Mouse (Mus musculus) liver, embryonic 14.5 days (tissue): ENCODE results near the gene Gal3st4. TPM values are rescaled to one million over a fixed set of nuclear protein-coding genes. Genes with fewer than 3 reads are reported as not detected.
A peak's percentile ranks its signal among the peaks of the same experiment; 100 is the strongest.

ENCODE experiments used
- ATAC-seq: fragments of 200-750 bp; cut with Nextera tagmentation; 2 replicates; pipeline ENCODE4 v1.8.0; 2017; ENCODE audit warnings: moderate number of reproducible peaks, mild to moderate bottlenecking, moderate library complexity; ENCODE audit not compliant: insufficient read depth
- DNase-seq, 3 experiments: peaks; one replicate each; pipeline ENCODE4 v3.0.0-alpha.2; 2012 to 2013; ENCODE audit warnings: low read depth in 3 of 3, low spot score in 3 of 3
- H3K27ac ChIP-seq: fragments of 300-500 bp; sonication (generic); 2 replicates; pipeline ENCODE4 v1.5.1; 2014; ENCODE audit warnings: moderate library complexity, mild to moderate bottlenecking, control low read depth, inconsistent platforms
- H3K27me3 ChIP-seq: fragments of 300-500 bp; sonication (generic); 2 replicates; pipeline ENCODE4 v1.6.1; 2014; ENCODE audit warnings: mild to moderate bottlenecking, low read length, moderate library complexity; ENCODE audit not compliant: control insufficient read depth, insufficient read depth
- H3K36me3 ChIP-seq: fragments of 300-500 bp; sonication (generic); replicated peaks from 2 replicates; pipeline ENCODE4 v1.6.1; 2014; ENCODE audit warnings: low read depth; ENCODE audit not compliant: control insufficient read depth, insufficient read depth
- H3K4me1 ChIP-seq, 2 experiments: fragments of 200-500 bp in 1 of 2; fragments of 300-500 bp in 1 of 2; sonication (generic) in 1 of 2; replicated peaks; 2 replicates each; pipeline ENCODE4 v1.6.1; 2012 to 2014; ENCODE audit warnings: antibody characterized with exemption in 1 of 2, inconsistent platforms in 1 of 2, low read length in 1 of 2; ENCODE audit not compliant: control insufficient read depth in 2 of 2, insufficient read depth in 2 of 2
- H3K4me2 ChIP-seq: fragments of 300-500 bp; sonication (generic); 2 replicates; pipeline ENCODE4 v1.6.1; 2014; ENCODE audit warnings: low read depth, mild to moderate bottlenecking, control low read depth, moderate library complexity
- H3K4me3 ChIP-seq, 2 experiments: fragments of 200-500 bp in 1 of 2; fragments of 300-500 bp in 1 of 2; sonication (generic) in 1 of 2; 2 replicates each; pipeline ENCODE4 v1.5.1; 2012 to 2014; ENCODE audit warnings: low read depth in 2 of 2, low read length in 2 of 2, mild to moderate bottlenecking in 2 of 2, control low read depth in 1 of 2, inconsistent platforms in 1 of 2, moderate library complexity in 1 of 2; ENCODE audit not compliant: insufficient read depth in 1 of 2
- H3K9ac ChIP-seq: fragments of 300-500 bp; sonication (generic); replicated peaks from 2 replicates; pipeline ENCODE4 v1.6.1; 2014; ENCODE audit warnings: mild to moderate bottlenecking, control low read depth, moderate library complexity
- H3K9me3 ChIP-seq: fragments of 300-500 bp; sonication (generic); 2 replicates; pipeline ENCODE4 v1.6.1; 2016; ENCODE audit warnings: low read length, mixed read lengths; ENCODE audit not compliant: control insufficient read depth
- CTCF ChIP-seq: IDR thresholded peaks from 2 replicates; pipeline ENCODE4 v1.5.1; 2016; ENCODE audit warnings: antibody characterized with exemption, low read depth, control low read depth
- EP300 ChIP-seq: IDR thresholded peaks from 2 replicates; pipeline ENCODE4 v1.6.1; 2016; ENCODE audit warnings: antibody characterized with exemption, low read depth
- WGBS: fragments of 180-500 bp; shearing (Covaris S2); extraction: QIAGEN DNeasy Blood & Tissue Kit; methylation state at CpG from one replicate; pipeline ENCODE4 v1.1.7; 2014; ENCODE audit not compliant: insufficient replicate concordance; 5-methylcytosine and 5-hydroxymethylcytosine counted together
- polyA plus RNA-seq, 2 experiments: library from polyadenylated mRNA; depleted of rRNA in 1 of 2; stranded (reverse) in 1 of 2; unstranded in 1 of 2; fragments of >200 nt; fragmentation: Nextera tagmentation in 1 of 2; extraction: Ambion mirVana in 1 of 2; gene quantifications; 2 replicates each; pipeline versions ENCODE4 v1.2.1 to v1.2.3; 2012 to 2014

Gene Gal3st4
- polyA plus RNA-seq, 2 experiments: 0.01 to 0.14 TPM

DNA sequence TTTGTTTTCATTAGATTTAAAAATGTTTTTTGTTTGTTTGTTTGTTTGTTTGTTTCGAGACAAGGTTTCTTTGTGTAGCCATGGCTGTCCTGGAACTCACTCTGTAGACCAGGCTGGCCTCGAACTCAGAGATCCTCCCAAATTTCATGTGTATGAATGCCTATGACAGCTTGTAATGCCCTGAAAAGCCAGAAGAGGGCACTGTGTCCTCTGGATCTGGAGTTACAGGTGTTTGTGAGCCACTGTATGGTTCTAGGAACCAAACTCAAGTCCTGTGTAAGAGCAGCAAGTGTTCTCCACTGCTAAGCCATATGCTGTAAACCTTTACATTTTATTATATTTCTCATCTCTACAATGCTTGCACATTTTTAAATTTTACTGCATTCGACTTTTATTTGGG is 15.2 kb upstream of the Gal3st4 start:
- TF ChIP-seq CTCF (peak; percentile 64), EP300 (no peak)
- Histone ChIP-seq H3K4me3 (no peak overlapping the region), H3K27ac (no peak overlapping the region), H3K4me1 (no peaks in the 10 kb centered on the region), H3K9me3 (no peaks in the 10 kb centered on the region), H3K9ac (no peak overlapping the region), H3K27me3 (no peaks in the 10 kb centered on the region), H3K36me3 (no peaks in the 10 kb centered on the region), H3K4me2 (no peak overlapping the region)
- WGBS: 53% methylated on average over 3 of the region's 3 CpGs
- DNase-seq (no peak), ATAC-seq (no peak)

DNA sequence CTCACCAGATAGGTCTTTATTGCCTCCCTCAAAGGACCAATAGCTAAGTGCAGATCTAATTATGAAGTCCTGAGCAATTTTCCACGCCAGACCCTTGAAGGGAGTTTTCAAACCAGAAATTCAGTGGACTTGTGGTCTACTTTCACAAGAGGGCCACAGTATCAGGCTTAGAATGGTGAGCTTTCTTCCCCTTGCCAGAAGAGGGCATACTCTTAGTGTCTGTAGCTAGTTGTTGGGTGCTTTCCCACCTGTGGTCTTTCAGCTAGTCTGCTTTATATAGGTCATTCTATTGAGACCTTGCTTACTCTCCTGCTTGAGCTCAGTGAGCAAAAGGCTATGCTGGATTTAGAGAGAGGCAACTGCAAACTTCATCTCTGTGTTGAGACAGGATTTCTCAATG is 10.9 kb upstream of the Gal3st4 start:
- no peaks in the 10 kb centered on the region for H3K27me3 ChIP-seq
- TF ChIP-seq CTCF (peak; percentile 25; the same call in 1 of the 2 replicates), EP300 (no peak)
- H3K4me1 ChIP-seq: peaks cover 0 to 5% of the 10 kb centered on the region in 2 experiments; a peak in 3 of 4 replicates
- no peaks in the 10 kb centered on the region for H3K36me3 ChIP-seq
- H3K9ac ChIP-seq: no peak overlapping the region
- no peak overlapping the region for H3K27ac ChIP-seq
- DNase-seq (no peak), ATAC-seq (no peak)
- H3K4me2 ChIP-seq: no peak overlapping the region
- H3K9me3 ChIP-seq: no peaks in the 10 kb centered on the region
- H3K4me3 ChIP-seq: no peak overlapping the region
- 37% methylated on average over 1 of the region's 1 CpGs for WGBS

DNA sequence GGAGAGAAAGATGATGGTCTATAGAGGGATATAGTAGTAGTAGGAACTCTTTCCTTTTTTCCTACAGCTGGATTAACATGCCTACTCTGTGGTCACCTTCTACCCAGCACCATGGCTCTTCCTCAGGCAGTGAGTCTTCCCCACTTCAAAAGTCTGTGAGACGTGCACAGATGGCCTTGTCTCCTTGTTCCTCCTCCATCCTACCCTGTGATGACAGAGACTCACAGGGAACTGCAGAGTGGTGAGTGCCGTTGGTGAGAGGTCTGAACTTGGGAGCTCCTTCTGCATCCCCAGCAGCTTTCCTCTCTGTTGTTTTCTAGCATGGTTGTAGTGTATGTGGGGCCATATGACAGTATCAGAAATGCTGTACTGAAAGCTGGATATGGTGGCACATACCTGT is 9.2 kb upstream of the Gal3st4 start:
- Histone ChIP-seq H3K4me2 (no peak overlapping the region), H3K36me3 (no peaks in the 10 kb centered on the region), H3K27me3 (no peaks in the 10 kb centered on the region), H3K9me3 (no peaks in the 10 kb centered on the region), H3K9ac (no peak overlapping the region), H3K4me3 (no peak overlapping the region), H3K4me1 (peaks cover 0 to 5% of the 10 kb centered on the region in 2 experiments; a peak in 3 of 4 replicates), H3K27ac (no peak overlapping the region)
- TF ChIP-seq EP300: no peak
- TF ChIP-seq CTCF: no peak
- 50% methylated on average over 2 of the region's 2 CpGs for WGBS
- ATAC-seq: no peak
- no peak for DNase-seq

DNA sequence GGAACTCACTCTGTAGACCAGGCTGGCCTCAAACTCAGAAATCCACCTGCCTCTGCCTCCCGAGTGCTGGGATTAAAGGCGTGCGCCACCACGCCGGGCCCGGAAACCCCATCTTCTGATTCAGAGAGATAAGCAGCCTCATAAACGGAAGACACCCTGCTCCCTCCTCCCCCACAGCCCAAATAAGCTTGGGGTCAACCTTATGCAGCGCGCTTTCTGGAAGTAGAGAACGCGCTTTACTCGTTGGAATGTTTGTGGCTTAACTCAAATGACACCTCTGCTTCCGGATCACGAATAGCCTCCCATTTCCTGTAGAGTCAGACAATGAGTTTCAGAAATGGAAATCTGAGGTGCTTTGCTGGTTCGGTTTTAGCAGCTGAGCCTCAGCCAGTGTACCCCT is 8.2 kb upstream of the Gal3st4 start:
- H3K27me3 ChIP-seq: no peaks in the 10 kb centered on the region
- H3K9ac ChIP-seq: no peak overlapping the region
- DNase-seq (no peak), ATAC-seq (no peak)
- no peak for TF ChIP-seq EP300
- TF ChIP-seq CTCF: no peak
- H3K4me1 ChIP-seq: peaks cover 0 to 5% of the 10 kb centered on the region in 2 experiments; a peak in 3 of 4 replicates
- no peak overlapping the region for H3K4me2 ChIP-seq
- WGBS: 59% methylated on average over 15 of the region's 15 CpGs
- no peaks in the 10 kb centered on the region for H3K9me3 ChIP-seq
- no peak overlapping the region for H3K4me3 ChIP-seq
- H3K36me3 ChIP-seq: no peaks in the 10 kb centered on the region
- no peak overlapping the region for H3K27ac ChIP-seq

DNA sequence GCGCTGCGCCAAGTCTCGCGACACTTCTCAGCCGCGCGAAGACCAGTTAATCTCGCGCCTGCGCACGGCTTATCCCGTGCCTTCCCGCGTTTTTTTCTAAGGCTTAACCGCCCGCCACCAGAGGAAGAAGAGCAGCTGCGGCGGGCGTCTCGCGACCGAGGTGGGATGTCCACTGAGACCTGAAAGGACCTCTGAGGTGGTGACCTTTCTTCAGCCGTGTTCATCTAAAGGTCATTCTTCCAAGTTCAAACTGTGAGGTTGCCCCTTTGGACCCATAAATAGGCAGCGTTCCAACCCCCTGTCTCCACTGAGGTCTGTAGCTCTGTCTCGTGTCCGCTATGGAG is 7.8 kb upstream of the Gal3st4 start:
- Histone ChIP-seq H3K36me3 (no peaks in the 10 kb centered on the region), H3K4me1 (peaks cover 0 to 5% of the 10 kb centered on the region in 2 experiments; a peak in 3 of 4 replicates), H3K4me2 (peak overlapping the region; percentile 80), H3K4me3 (no peak overlapping the region; a peak in 1 of 4 replicates), H3K27ac (no peak overlapping the region), H3K9me3 (no peaks in the 10 kb centered on the region), H3K9ac (no peak overlapping the region), H3K27me3 (no peaks in the 10 kb centered on the region)
- DNase-seq (no peak), ATAC-seq (no peak)
- no peak for TF ChIP-seq EP300
- TF ChIP-seq CTCF: no peak
- WGBS: 21% methylated on average over 26 of the region's 26 CpGs
